Mouse (Mus musculus): ENCODE results near the gene Rcc1l. TPM values are rescaled to one million over a fixed set of nuclear protein-coding genes. Genes with fewer than 3 reads are reported as not detected.

Gene Rcc1l
- polyA plus RNA-seq, 1 experiment from 2014 or later = 14.7 TPM

DNA sequence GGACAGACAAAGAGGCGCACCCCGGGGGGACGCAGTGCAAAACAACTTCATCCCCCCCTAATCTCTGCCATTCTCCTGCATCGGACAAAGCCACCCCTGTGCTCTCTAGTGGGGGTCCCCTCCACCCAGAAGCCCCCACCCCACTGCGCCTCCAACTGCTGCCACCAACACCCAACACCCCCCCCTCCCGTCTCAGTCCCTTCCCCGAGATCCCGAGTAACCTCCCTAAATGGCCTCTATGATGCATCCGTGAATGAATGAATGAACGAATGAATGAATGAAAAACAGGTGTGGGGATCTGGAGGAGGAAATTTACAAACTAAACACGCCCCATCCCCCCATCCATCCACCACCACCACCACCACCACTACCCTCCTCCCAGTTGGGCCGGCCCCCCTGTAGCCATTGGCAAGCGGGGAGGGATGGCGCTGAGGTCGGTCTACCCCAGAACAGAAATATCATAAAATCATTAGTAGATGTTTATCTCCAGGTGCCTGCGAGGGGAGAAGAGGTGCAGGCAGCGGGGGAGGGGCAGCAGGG, 76.3 kb downstream of the Rcc1l start:
- Histone ChIP-seq H3K4me1 (replicated peaks; ENCODE audit: control insufficient read depth, insufficient read depth, low read length) (peaks cover 4% of the 10 kb centered on the region; the same call in 1 of the 2 replicates), H3K27me3 (replicated peaks; ENCODE audit: control insufficient read depth, insufficient read depth, low read length) (no peaks in the 10 kb centered on the region), H3K27ac (ENCODE audit: low read depth, low read length) (peak overlapping the region; percentile 90; the same call in 1 of the 2 replicates), H3K9ac (ENCODE audit: low read depth, low read length) (peak overlapping the region; percentile 83), H3K4me2 (replicated peaks; ENCODE audit: low read depth) (peak overlapping the region; percentile 95), H3K36me3 (ENCODE audit: control insufficient read depth, insufficient read depth) (no peaks in the 10 kb centered on the region), H3K9me3 (ENCODE audit: control insufficient read depth) (no peaks in the 10 kb centered on the region), H3K4me3 (ENCODE audit: low read depth, low read length) (peak overlapping the region; percentile 74)
- 4% methylated on average over 15 of the region's 17 CpGs for WGBS
- TF ChIP-seq CTCF (IDR thresholded peaks at IDR 0.05; ENCODE audit: low read depth) = no peak
- ATAC-seq = no peak

DNA sequence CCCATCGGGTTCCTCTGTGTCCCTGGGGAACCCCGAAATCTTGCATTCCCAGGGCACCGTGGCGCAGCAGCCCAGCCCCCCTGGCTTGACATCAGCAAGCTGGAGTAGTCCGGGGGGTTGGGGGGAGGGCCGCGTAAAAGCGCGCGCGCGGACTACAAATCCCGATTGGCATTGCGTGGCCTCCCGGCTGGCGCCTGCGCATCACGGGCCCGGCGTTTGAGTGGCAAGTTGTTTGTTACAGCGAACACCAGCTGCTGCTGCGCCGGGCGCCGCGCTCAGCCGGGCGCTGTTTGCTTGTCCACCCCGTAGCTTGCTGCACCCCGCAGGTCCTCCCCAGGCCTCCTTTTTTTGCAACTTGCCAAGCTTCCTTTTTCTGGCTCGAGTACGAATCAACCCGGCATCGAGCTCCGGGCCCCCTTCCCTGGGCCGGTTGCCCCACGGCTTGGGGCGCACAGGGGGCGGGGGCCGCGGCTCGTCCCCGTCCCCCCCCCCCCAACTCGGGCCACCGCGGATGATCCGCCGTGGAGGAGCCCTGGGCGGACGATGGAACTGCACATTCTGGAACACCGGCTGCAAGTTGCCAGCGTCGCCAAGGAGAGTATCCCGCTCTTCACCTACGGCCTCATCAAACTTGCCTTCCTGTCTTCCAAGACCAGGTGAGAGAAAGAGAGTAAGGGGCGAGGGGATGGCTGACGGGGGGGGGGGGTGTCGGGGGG, 76.9 kb downstream of the Rcc1l start, which contains the start of gene Castor2:
Gene Castor2, plus strand, starts transcription at position 216 of the 716 bp plus-strand sequence.
- TF ChIP-seq CTCF (IDR thresholded peaks at IDR 0.05; ENCODE audit: low read depth) = peak; percentile 16; the same call in 1 of the 2 replicates
- H3K27me3 ChIP-seq (replicated peaks; ENCODE audit: control insufficient read depth, insufficient read depth, low read length) = no peaks in the 10 kb centered on the region
- WGBS = under 1% methylated on average over 48 of the region's 58 CpGs
- peak within 1 kb of the TSS; percentile 74 for H3K4me3 ChIP-seq (ENCODE audit: low read depth, low read length)
- peaks cover 4% of the 10 kb centered on the region; the same call in 1 of the 2 replicates for H3K4me1 ChIP-seq (replicated peaks; ENCODE audit: control insufficient read depth, insufficient read depth, low read length)
- no peaks in the 10 kb centered on the region for H3K9me3 ChIP-seq (ENCODE audit: control insufficient read depth)
- peak within 1 kb of the TSS; percentile 90 for H3K27ac ChIP-seq (ENCODE audit: low read depth, low read length)
- peak within 1 kb of the TSS; percentile 95 for H3K4me2 ChIP-seq (replicated peaks; ENCODE audit: low read depth)
- ATAC-seq = peak; percentile 70
- H3K36me3 ChIP-seq (ENCODE audit: control insufficient read depth, insufficient read depth) = no peaks in the 10 kb centered on the region
- peak within 1 kb of the TSS; percentile 83 for H3K9ac ChIP-seq (ENCODE audit: low read depth, low read length)

DNA sequence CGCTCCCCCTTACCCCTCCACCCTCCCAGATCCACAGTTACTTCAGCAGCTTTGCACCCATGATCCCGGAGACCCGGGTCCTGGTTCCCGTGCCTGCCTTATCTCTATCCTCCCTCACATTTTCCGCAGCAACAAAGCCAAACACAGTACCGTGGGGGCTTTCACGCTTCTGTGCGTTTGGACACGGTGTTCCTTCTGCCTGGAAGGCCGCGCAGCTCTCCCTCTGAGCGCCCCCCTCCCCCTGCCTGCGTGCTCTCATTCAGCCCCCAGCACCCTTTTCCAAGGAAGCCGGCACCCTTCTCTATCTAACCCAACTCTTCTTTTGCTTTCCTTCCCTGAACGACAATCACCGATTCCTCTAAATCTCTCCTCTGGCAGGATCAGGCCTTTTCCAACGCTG, 77.6 kb downstream of the Rcc1l start:
- Histone ChIP-seq H3K4me3 (ENCODE audit: low read depth, low read length) (peak overlapping the region; percentile 74), H3K4me1 (replicated peaks; ENCODE audit: control insufficient read depth, insufficient read depth, low read length) (peaks cover 4% of the 10 kb centered on the region; the same call in 1 of the 2 replicates), H3K27ac (ENCODE audit: low read depth, low read length) (no peak overlapping the region), H3K36me3 (ENCODE audit: control insufficient read depth, insufficient read depth) (no peaks in the 10 kb centered on the region), H3K9me3 (ENCODE audit: control insufficient read depth) (no peaks in the 10 kb centered on the region), H3K27me3 (replicated peaks; ENCODE audit: control insufficient read depth, insufficient read depth, low read length) (no peaks in the 10 kb centered on the region), H3K9ac (ENCODE audit: low read depth, low read length) (peak overlapping the region; percentile 83), H3K4me2 (replicated peaks; ENCODE audit: low read depth) (peak overlapping the region; percentile 95)
- no peak for ATAC-seq
- no peak for TF ChIP-seq CTCF (IDR thresholded peaks at IDR 0.05; ENCODE audit: low read depth)
- WGBS = under 1% methylated on average over 17 of the region's 17 CpGs

DNA sequence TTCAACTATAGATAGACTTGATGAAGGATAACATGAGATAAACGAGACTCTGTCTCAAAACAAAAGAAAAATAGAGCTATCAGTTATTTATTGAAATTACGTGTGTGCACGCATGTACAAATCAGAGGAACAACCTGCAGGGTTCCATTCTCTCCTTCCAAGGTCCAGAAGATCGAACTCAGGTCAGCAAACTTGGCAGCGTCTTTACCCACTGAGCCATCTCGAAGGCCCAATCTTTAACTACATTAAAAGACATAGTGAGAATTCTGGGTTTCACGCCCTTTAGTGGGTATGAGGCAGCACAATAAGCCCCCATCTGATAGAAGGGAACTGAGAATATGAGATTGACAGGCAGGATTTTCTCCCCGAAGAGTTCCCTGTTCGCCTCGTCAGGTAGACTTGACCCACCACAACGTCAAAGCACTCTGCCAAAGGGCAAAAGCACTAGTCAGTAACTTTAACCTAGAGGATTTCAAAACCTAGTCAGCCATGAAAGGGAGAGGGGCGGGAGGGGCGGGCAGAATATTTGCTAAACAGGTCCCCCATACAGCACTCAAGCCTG, 78.2 kb downstream of the Rcc1l start:
- H3K4me1 ChIP-seq (replicated peaks; ENCODE audit: control insufficient read depth, insufficient read depth, low read length) = peaks cover 4% of the 10 kb centered on the region; the same call in 1 of the 2 replicates
- no peak overlapping the region for H3K9ac ChIP-seq (ENCODE audit: low read depth, low read length)
- 55% methylated on average over 13 of the region's 13 CpGs for WGBS
- H3K4me2 ChIP-seq (replicated peaks; ENCODE audit: low read depth) = peak overlapping the region; percentile 95
- H3K9me3 ChIP-seq (ENCODE audit: control insufficient read depth) = no peaks in the 10 kb centered on the region
- no peaks in the 10 kb centered on the region for H3K27me3 ChIP-seq (replicated peaks; ENCODE audit: control insufficient read depth, insufficient read depth, low read length)
- TF ChIP-seq CTCF (IDR thresholded peaks at IDR 0.05; ENCODE audit: low read depth) = no peak
- peak overlapping the region; percentile 74 for H3K4me3 ChIP-seq (ENCODE audit: low read depth, low read length)
- H3K27ac ChIP-seq (ENCODE audit: low read depth, low read length) = no peak overlapping the region
- no peak for ATAC-seq
- no peaks in the 10 kb centered on the region for H3K36me3 ChIP-seq (ENCODE audit: control insufficient read depth, insufficient read depth)

Other genes with a start within 250 kb of the Rcc1l start
- gene Castor2, start 77.1 kb downstream of the Rcc1l start, polyA plus RNA-seq (2015; fragmentation: Nextera tagmentation; extraction: Ambion mirVana) = 24.1 and 31.3 TPM in 2 replicates
- gene Gtf2ird2, start 7.2 kb upstream of the Rcc1l start, polyA plus RNA-seq (2015; fragmentation: Nextera tagmentation; extraction: Ambion mirVana) = 2.9 and 3.6 TPM in 2 replicates
- gene Ncf1, start 52.9 kb upstream of the Rcc1l start, polyA plus RNA-seq (2015; fragmentation: Nextera tagmentation; extraction: Ambion mirVana) = 2.1 TPM in 2 replicates
- 53.4 and 62.6 TPM in 2 replicates for gene Gtf2i, start 138.0 kb upstream of the Rcc1l start, polyA plus RNA-seq (2015; fragmentation: Nextera tagmentation; extraction: Ambion mirVana)

Data from intestine, postnatal 0 days (tissue).